Mouse (Mus musculus) kidney, adult 2 months (tissue): ENCODE results near the gene Adamts20.

Source experiments
- CTCF ChIP-seq: fragments of 200-500 bp; conservative IDR thresholded peaks from 2 replicates; pipeline ENCODE4 v1.5.1; 2011; ENCODE audit warnings: low read depth, mild to moderate bottlenecking, control low read depth, low read length, moderate library complexity, mixed read lengths; ENCODE audit not compliant: insufficient read depth, insufficient read length
- POLR2A ChIP-seq: fragments of 200-500 bp; IDR thresholded peaks from one replicate; pipeline ENCODE4 v1.6.1; 2011; ENCODE audit warnings: low read depth, low read length, control low read depth

DNA sequence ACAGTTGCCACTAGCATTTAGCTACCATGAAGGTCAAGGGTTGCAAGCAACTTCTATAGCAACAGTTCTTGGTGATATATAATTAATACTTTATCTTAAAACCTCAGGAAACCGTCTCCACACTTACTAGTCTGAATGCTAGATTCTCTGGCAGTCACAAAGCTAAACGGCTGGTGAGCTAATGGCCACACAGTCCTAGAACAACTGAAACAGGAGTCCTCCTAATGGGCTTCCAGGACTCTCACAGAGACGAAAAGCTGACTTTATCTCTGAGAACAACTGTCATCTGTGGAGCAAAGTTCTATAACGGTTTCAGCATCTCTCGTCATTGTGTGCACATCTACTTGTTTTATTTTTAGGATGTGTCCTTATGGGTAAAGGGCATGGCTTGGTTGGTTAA, 15.0 kb upstream of the Adamts20 start:
- TF ChIP-seq CTCF (no peak), POLR2A (no peak)
